Mouse (Mus musculus) midbrain, embryonic 16.5 days (tissue): ENCODE results near the gene Umps. TPM values are rescaled to one million over a fixed set of nuclear protein-coding genes. Genes with fewer than 3 reads are reported as not detected.

Source experiments
- ATAC-seq: fragments of 200-750 bp; cut with Nextera tagmentation; 2 replicates; pipeline ENCODE4 v1.8.0; 2017; ENCODE audit warnings: moderate TSS enrichment
- H3K27ac ChIP-seq: fragments of 300-500 bp; sonication (generic); 2 replicates; pipeline ENCODE4 v1.5.1; 2014; ENCODE audit warnings: mild to moderate bottlenecking, low read length, mixed read lengths
- H3K27me3 ChIP-seq: fragments of 300-500 bp; sonication (generic); 2 replicates; pipeline ENCODE4 v1.6.1; 2014; ENCODE audit warnings: low read depth, low read length, mixed read lengths; ENCODE audit not compliant: control insufficient read depth, insufficient read depth
- H3K36me3 ChIP-seq: fragments of 300-500 bp; sonication (generic); 2 replicates; pipeline ENCODE4 v1.6.1; 2014; ENCODE audit warnings: mild to moderate bottlenecking, low read length, moderate library complexity, mixed read lengths; ENCODE audit not compliant: control insufficient read depth, insufficient read depth
- H3K4me1 ChIP-seq: fragments of 300-500 bp; sonication (generic); 2 replicates; pipeline ENCODE4 v1.6.1; 2014; ENCODE audit warnings: mild to moderate bottlenecking, low read length, mixed read lengths; ENCODE audit not compliant: control insufficient read depth, insufficient read depth
- H3K4me2 ChIP-seq: fragments of 300-500 bp; sonication (generic); 2 replicates; pipeline ENCODE4 v1.6.1; 2014; ENCODE audit warnings: mild to moderate bottlenecking, low read length, mixed read lengths
- H3K4me3 ChIP-seq: fragments of 300-500 bp; sonication (generic); 2 replicates; pipeline ENCODE4 v1.5.1; 2014; ENCODE audit warnings: low read depth, mild to moderate bottlenecking, low read length, moderate library complexity, mixed read lengths
- H3K9ac ChIP-seq: fragments of 300-500 bp; sonication (generic); 2 replicates; pipeline ENCODE4 v1.6.1; 2014; ENCODE audit warnings: low read depth, low read length, mixed read lengths
- H3K9me3 ChIP-seq: fragments of 300-500 bp; sonication (generic); replicated peaks from 2 replicates; pipeline ENCODE4 v1.6.1; 2014; ENCODE audit warnings: mild to moderate bottlenecking, low read length, mixed read lengths; ENCODE audit not compliant: control insufficient read depth, poor library complexity, severe bottlenecking
- WGBS: fragments of 180-500 bp; shearing (Covaris S2); extraction: QIAGEN DNeasy Blood & Tissue Kit; methylation state at CpG from one replicate; pipeline ENCODE4 v1.1.7; 2014; 5-methylcytosine and 5-hydroxymethylcytosine counted together
- polyA plus RNA-seq: library from polyadenylated mRNA; unstranded; fragments of >200 nt; fragmentation: Nextera tagmentation; extraction: Ambion mirVana; gene quantifications from 2 replicates; pipeline ENCODE4 v1.2.1, GENCODE M21; 2015

The Umps gene
- polyA plus RNA-seq, 1 experiment from 2014 or later, result 24.1 TPM

DNA sequence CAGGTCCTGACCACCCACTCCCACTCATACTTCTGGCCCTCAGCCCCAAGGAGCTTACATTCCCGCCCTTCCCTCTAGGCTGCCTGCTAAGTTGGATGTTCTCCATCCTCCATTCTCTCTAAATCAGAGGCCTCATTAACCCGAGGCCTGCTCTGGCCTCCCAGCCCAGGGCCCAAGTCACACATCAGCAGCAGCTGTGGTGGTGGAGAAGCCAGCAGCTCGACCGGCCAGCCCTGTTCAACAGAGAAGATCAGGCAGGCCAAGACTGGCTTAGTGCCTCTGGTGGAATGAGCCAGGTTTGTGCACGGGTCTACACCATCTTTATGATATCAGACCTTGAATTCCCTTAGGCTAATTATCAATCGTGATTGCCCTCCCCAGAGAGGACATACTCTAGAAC lies 36.1 kb downstream of the Umps start:
- no peaks in the 10 kb centered on the region; the same call in 1 of the 2 replicates for H3K27me3 ChIP-seq
- no peak overlapping the region for H3K27ac ChIP-seq
- no peak for ATAC-seq
- no peak overlapping the region for H3K4me2 ChIP-seq
- no peaks in the 10 kb centered on the region for H3K9me3 ChIP-seq
- H3K36me3 ChIP-seq, result no peaks in the 10 kb centered on the region
- 87% methylated on average over 6 of the region's 6 CpGs for WGBS
- H3K4me3 ChIP-seq, result no peak overlapping the region
- 0 out of 2 replicates have a peak, but pooled peaks cover 7% of the 10 kb centered on the region for H3K4me1 ChIP-seq
- no peak overlapping the region for H3K9ac ChIP-seq

- 73% methylated on average over 9 of the region's 9 CpGs for WGBS
Observed at GRCm38 (mm10) chr16:33928788-33929462, 37.9 kb downstream of the Umps start.

DNA sequence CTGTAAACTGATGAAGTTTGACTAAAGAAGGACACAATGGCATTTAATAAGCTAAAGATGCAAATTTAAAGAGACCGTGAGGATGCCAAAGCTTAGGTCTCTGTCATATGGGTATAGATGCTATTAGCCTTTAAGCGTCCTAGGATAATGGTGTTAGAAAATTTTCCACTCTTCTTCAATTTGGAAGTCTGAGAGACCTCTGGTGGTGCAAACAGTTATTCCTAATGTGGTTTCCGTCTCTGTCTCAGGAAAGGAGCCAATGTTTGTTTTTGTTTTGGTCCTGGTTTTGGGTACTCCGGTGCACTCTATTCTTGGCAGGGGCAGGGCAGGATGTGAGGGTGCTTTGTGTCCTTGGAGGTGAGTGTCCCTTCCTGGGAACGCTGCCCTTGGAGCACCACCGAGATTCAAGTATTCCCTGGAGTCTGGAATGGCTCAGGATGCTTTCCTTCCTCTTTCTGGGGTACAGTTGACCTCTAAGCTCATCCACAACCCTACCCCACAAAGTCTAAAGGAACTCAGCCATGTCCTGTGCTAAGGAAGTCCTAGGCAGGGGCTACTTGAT lies 39.5 kb downstream of the Umps start:
- Histone ChIP-seq H3K4me1 (no peaks in the 10 kb centered on the region), H3K9ac (no peak overlapping the region), H3K9me3 (no peaks in the 10 kb centered on the region), H3K4me2 (no peak overlapping the region), H3K27me3 (no peaks in the 10 kb centered on the region), H3K27ac (no peak overlapping the region), H3K4me3 (no peak overlapping the region), H3K36me3 (no peaks in the 10 kb centered on the region)
- ATAC-seq, result no peak
- WGBS, result 84% methylated on average over 6 of the region's 6 CpGs

More at GRCm38 (mm10) chr16:33928788-33929462, 37.9 kb downstream of the Umps start:
- ATAC-seq, result no peak
- no peak overlapping the region for H3K27ac ChIP-seq
- no peak overlapping the region for H3K4me3 ChIP-seq
- H3K4me1 ChIP-seq, result no peaks in the 10 kb centered on the region
- H3K9ac ChIP-seq, result no peak overlapping the region
- H3K9me3 ChIP-seq, result no peaks in the 10 kb centered on the region
- no peaks in the 10 kb centered on the region; the same call in 1 of the 2 replicates for H3K27me3 ChIP-seq
- H3K4me2 ChIP-seq, result no peak overlapping the region
- H3K36me3 ChIP-seq, result no peaks in the 10 kb centered on the region

GRCm38 (mm10) chr16:33923758-33924157 lies 43.1 kb downstream of the Umps start:
- H3K9ac ChIP-seq, result no peak overlapping the region
- no peak overlapping the region for H3K27ac ChIP-seq
- ATAC-seq, result no peak
- no peaks in the 10 kb centered on the region for H3K36me3 ChIP-seq
- H3K4me2 ChIP-seq, result no peak overlapping the region
- no peaks in the 10 kb centered on the region for H3K4me1 ChIP-seq
- no peaks in the 10 kb centered on the region for H3K9me3 ChIP-seq
- no peak overlapping the region for H3K4me3 ChIP-seq
- no peaks in the 10 kb centered on the region for H3K27me3 ChIP-seq
- 91% methylated on average over 8 of the region's 8 CpGs for WGBS

DNA sequence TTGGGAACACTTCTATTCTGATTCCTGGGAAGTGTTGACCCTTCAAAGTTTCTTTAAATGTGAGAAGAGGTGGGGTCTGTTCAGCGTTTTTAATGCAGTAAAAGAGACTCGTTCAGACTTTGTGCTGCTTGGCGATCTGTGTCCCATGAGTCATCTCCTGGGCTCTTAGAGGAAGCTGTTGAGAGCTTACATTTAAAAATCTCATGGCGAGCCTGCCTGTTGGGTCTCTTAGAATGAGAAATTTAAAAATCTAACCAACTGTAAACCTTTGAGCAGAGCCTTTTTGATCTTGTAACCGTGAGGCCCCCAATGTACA lies 43.9 kb downstream of the Umps start:
- Histone ChIP-seq H3K27me3 (no peaks in the 10 kb centered on the region), H3K9me3 (no peaks in the 10 kb centered on the region), H3K36me3 (no peaks in the 10 kb centered on the region), H3K9ac (no peak overlapping the region), H3K4me1 (no peaks in the 10 kb centered on the region), H3K27ac (no peak overlapping the region), H3K4me3 (no peak overlapping the region), H3K4me2 (no peak overlapping the region)
- no peak for ATAC-seq
- WGBS, result 75% methylated on average over 5 of the region's 5 CpGs

DNA sequence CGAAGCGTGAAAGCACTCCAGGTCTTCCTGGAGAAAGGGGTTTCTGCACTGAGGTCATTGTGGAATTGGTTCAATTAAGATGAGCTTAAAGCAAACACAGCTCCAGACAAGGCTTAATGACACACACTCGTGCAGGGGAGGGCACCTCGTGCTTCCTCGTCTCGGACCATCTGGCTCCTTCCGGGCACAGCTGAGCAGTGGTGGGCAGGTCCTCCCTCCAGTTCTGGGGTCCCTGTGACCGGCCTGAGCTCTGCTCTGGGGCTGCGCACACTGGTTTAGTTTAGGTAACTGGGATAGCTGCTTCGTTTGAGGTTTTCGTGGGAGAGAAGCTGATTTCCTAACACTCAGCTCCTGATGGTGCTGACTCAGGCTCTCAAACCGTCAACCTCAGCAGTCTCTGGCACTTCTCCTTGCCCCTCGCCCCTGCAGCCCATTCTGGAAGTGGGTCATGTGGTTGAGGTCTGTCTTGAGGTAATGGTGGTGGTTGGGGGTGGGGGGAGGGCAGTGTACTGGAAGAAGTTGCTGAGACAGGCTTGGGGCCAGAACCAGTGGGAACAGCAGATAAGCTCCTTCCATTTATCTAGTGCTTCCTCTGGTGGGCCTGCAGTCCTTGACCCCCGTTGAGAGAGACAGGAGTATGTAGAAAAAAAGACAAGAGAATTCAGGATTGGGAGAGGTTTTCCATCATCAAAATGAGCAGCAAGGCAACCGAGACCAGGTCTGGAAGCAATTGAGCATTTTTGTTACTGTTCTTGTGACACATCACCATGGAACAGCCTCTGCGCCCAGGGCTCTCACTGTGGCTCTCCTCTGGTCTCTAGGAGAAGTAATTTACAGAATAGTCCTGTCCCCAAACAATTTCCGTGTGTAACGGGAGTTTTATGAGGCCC lies 44.5 kb downstream of the Umps start:
- 60% methylated on average over 18 of the region's 18 CpGs for WGBS
- H3K36me3 ChIP-seq, result no peaks in the 10 kb centered on the region
- no peaks in the 10 kb centered on the region for H3K4me1 ChIP-seq
- H3K27ac ChIP-seq, result no peak overlapping the region
- H3K4me3 ChIP-seq, result no peak overlapping the region
- no peak overlapping the region for H3K9ac ChIP-seq
- no peaks in the 10 kb centered on the region for H3K27me3 ChIP-seq
- no peaks in the 10 kb centered on the region for H3K9me3 ChIP-seq
- no peak for ATAC-seq
- no peak overlapping the region for H3K4me2 ChIP-seq

DNA sequence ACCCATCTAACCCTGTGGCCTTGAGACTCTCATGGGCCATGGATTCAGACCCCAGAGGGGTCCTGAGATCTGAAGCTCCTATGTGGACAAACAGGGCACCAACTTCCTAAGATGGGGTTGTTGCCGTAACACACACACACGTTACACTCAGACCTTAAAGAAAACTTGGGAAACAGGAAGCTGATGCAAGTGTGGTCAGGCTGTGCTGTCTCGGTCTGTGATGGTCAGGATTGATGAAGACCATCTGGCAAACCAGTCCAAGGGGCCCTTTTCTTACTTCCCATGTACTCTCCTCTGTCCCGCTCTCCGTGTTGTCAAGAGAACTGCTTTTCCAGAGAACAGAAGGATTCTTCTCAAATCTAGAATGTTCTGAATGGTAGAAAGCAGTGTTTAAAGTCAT lies 45.3 kb downstream of the Umps start:
- Histone ChIP-seq H3K27ac (no peak overlapping the region), H3K4me2 (no peak overlapping the region), H3K4me3 (no peak overlapping the region), H3K4me1 (no peaks in the 10 kb centered on the region), H3K36me3 (no peaks in the 10 kb centered on the region), H3K9me3 (no peaks in the 10 kb centered on the region), H3K9ac (no peak overlapping the region), H3K27me3 (no peaks in the 10 kb centered on the region)
- 91% methylated on average over 5 of the region's 5 CpGs for WGBS
- ATAC-seq, result no peak

DNA sequence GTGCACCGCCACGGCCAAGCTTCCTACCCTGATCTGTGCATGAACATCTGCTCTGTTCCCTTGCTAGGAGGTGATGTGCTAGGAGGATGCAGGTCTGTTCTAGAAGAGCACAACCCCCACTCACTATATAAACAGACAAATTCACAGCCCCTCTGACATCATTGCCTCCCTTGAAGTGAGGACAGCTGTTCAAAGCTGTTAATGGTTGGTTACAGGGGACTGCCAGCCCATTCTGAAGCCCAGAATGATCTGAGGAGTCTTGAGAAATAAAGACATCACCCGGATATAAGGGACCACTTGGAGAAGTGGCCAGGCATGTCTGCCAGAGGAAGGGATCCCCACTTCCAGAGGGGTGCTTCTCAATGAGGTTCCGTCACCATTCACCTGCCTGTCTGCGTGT lies 48.9 kb downstream of the Umps start:
- Histone ChIP-seq H3K9me3 (no peaks in the 10 kb centered on the region), H3K4me3 (no peak overlapping the region), H3K4me1 (no peaks in the 10 kb centered on the region), H3K4me2 (no peak overlapping the region), H3K36me3 (no peaks in the 10 kb centered on the region), H3K27ac (no peak overlapping the region), H3K27me3 (no peaks in the 10 kb centered on the region), H3K9ac (no peak overlapping the region)
- 95% methylated on average over 5 of the region's 5 CpGs for WGBS
- ATAC-seq, result no peak

- H3K27ac ChIP-seq, result no peak overlapping the region
Observed at GRCm38 (mm10) chr16:33917390-33917789, 49.4 kb downstream of the Umps start.

More at GRCm38 (mm10) chr16:33917390-33917789, 49.4 kb downstream of the Umps start:
- Histone ChIP-seq H3K27me3 (no peaks in the 10 kb centered on the region), H3K9ac (no peak overlapping the region), H3K4me1 (no peaks in the 10 kb centered on the region), H3K36me3 (no peaks in the 10 kb centered on the region), H3K9me3 (no peaks in the 10 kb centered on the region), H3K4me3 (no peak overlapping the region), H3K4me2 (no peak overlapping the region)
- ATAC-seq, result no peak
- 71% methylated on average over 5 of the region's 5 CpGs for WGBS
